Mouse (Mus musculus): ENCODE measurements around the gene Sf3a2.

DNA sequence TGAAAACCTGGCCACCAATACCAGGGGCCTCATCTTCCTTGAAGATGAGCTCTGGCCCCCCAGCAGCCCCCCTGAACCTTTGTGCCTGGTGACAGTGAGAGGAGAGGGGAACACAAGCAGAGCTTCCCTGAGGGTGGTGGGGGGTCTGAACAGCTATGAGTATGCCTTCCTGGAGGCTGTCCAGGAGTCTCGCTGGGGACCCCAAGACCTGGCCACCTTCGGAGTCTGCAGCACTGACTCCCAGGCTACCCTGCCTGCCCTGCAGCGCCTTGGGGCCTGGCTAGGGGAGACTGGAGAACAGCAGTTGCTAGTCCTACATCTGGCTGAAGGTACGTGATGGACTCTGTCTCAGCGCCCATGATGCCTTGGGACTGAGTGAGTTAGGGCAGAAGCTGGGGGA is 7.3 kb downstream of the Sf3a2 start:
- TF ChIP-seq CEBPB (IDR thresholded peaks at IDR 0.05; ENCODE audit: insufficient read depth, poor library complexity, severe bottlenecking): no peak
- TF ChIP-seq MAX (IDR thresholded peaks at IDR 0.05; ENCODE audit: low read depth): no peak
- no peak for TF ChIP-seq MYOG (IDR thresholded peaks at IDR 0.05; ENCODE audit: control insufficient read depth in 1 of 3, insufficient read depth in 1 of 3, insufficient read length in 2 of 3, low read depth in 2 of 3)
- no peak for TF ChIP-seq POLR2AphosphoS2 (IDR thresholded peaks at IDR 0.05; ENCODE audit: insufficient read length, low read depth)
- no peak for TF ChIP-seq POLR2A (IDR thresholded peaks at IDR 0.05; ENCODE audit: insufficient read length, low read depth)
